26 mouse cellular contexts compared by ENCODE assay signal in the genomic region with DNA sequence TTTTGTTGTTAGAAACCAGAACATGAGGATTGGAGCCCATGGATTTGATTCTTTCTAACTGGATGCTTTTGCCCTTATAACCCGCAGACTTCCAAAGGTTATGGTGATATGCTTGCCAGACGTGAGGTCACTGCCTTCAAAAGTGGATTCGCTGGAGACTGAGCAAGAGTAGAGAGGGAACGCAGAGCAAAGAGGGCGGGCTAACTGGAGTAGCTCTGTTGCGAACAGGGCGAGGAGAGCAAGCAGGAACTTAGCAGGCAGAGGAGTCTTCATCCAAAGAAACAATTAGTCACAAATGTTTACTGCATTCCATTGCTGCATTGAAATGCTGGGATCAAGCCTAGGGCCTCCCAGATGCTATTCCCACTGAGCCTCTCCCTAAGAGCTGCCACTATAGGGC.
DNase-seq lines count a peak whose midpoint lies in the region; ATAC-seq and TF ChIP-seq lines count a peak whose summit lies in the region.
"Had no signal": no experiment of that assay in that cellular context is flagged by ENCODE, and none has a peak within 500 bp of the region (broad histone marks: within the 10 kb centered on the region; RNA-seq: fewer than 3 reads in every experiment).

No protein-coding gene starts in this region.

- H3K4me3 ChIP-seq in intestine, postnatal 0 days (ENCODE audit: low read depth, low read length), result no peak overlapping the region
- H3K4me3 ChIP-seq in intestine, embryonic 16.5 days (ENCODE audit: low read length), result no peak overlapping the region
- H3K4me3 ChIP-seq in lung, postnatal 0 days (ENCODE audit: low read depth, low read length), result no peak overlapping the region
- H3K4me3 ChIP-seq: embryonic facial prominence, embryonic 12.5 days; embryonic facial prominence, embryonic 15.5 days; gastrocnemius, adult 2 months; heart, embryonic 12.5 days; heart, embryonic 15.5 days had no signal

- peaks cover 24% of the 10 kb centered on the region for H3K36me3 ChIP-seq in intestine, postnatal 0 days (ENCODE audit: control insufficient read depth, insufficient read depth)
- H3K36me3 ChIP-seq in intestine, embryonic 16.5 days (ENCODE audit: control insufficient read depth, insufficient read depth, low read length), result no peaks in the 10 kb centered on the region
- H3K36me3 ChIP-seq in lung, postnatal 0 days (ENCODE audit: insufficient read depth, low read length), result no peaks in the 10 kb centered on the region
- H3K36me3 ChIP-seq: embryonic facial prominence, embryonic 12.5 days; embryonic facial prominence, embryonic 15.5 days; heart, embryonic 12.5 days; heart, embryonic 15.5 days had no signal

- no peak for TF ChIP-seq EP300 in lung, postnatal 0 days (IDR thresholded peaks at IDR 0.05)

- TF ChIP-seq CTCF in intestine, postnatal 0 days (IDR thresholded peaks at IDR 0.05; ENCODE audit: low read depth), result no peak
- no peak for TF ChIP-seq CTCF in lung, postnatal 0 days (IDR thresholded peaks at IDR 0.05)

- ATAC-seq in intestine, postnatal 0 days, result peak; percentile 50; the same call in 1 of the 2 replicates
- no peak for ATAC-seq in intestine, embryonic 16.5 days
- ATAC-seq in lung, postnatal 0 days, result peak; percentile 81
- ATAC-seq: forebrain, embryonic 14.5 days; forebrain, postnatal 0 days had no signal

- intact Hi-C loops in heart, postnatal 25 days (cut with DNase I), result no loop called here

- peak; percentile 23 to 25 for DNase-seq in kidney, postnatal 36 days
- DNase-seq in kidney, adult 11 months, result no peak
- peak; percentile 49 for DNase-seq in lung, postnatal 0 days (ENCODE audit: low spot score)
- no peak for DNase-seq in lung, postnatal 4 days
- peak; percentile 53 for DNase-seq in R1 (ENCODE audit: low read depth, low spot score)
- DNase-seq in heart, postnatal 25 days (ENCODE audit: low spot score), result no peak
- DNase-seq: adrenal gland, adult 2 months; adrenal gland, postnatal 14 days; cerebellum, adult 11 months; cerebellum, adult 2 months; cerebellum, adult 9-11 months; cerebellum, postnatal 25 days; forebrain, postnatal 0 days; gastrocnemius, adult 2 months; gastrocnemius, postnatal 14 days; heart, adult 11 months; heart, postnatal 10 days; heart, postnatal 4 days had no signal

- no peaks in the 10 kb centered on the region for H3K27me3 ChIP-seq in intestine, postnatal 0 days (replicated peaks; ENCODE audit: control insufficient read depth, insufficient read depth, low read length)
- H3K27me3 ChIP-seq in intestine, embryonic 16.5 days (replicated peaks; ENCODE audit: control insufficient read depth, insufficient read depth, low read length), result no peaks in the 10 kb centered on the region
- H3K27me3 ChIP-seq in lung, postnatal 0 days (replicated peaks; ENCODE audit: insufficient read depth, low read length), result no peaks in the 10 kb centered on the region
- H3K27me3 ChIP-seq: embryonic facial prominence, embryonic 12.5 days; embryonic facial prominence, embryonic 15.5 days; heart, embryonic 12.5 days; heart, embryonic 15.5 days had no signal

- peaks cover 4% of the 10 kb centered on the region; the same call in 1 of the 2 replicates for H3K4me1 ChIP-seq in intestine, postnatal 0 days (replicated peaks; ENCODE audit: control insufficient read depth, insufficient read depth, low read length)
- H3K4me1 ChIP-seq in intestine, embryonic 16.5 days (ENCODE audit: control insufficient read depth, insufficient read depth, low read length), result peaks cover 4% of the 10 kb centered on the region; the same call in 1 of the 2 replicates
- no peaks in the 10 kb centered on the region for H3K4me1 ChIP-seq in lung, postnatal 0 days (ENCODE audit: insufficient read depth, low read depth, low read length)
- H3K4me1 ChIP-seq: embryonic facial prominence, embryonic 12.5 days; embryonic facial prominence, embryonic 15.5 days had no signal

- H3K9ac ChIP-seq in intestine, postnatal 0 days (ENCODE audit: low read depth, low read length), result no peak overlapping the region
- no peak overlapping the region for H3K9ac ChIP-seq in intestine, embryonic 16.5 days (ENCODE audit: low read depth, low read length)
- H3K9ac ChIP-seq in lung, postnatal 0 days (replicated peaks; ENCODE audit: low read depth), result no peak overlapping the region
- H3K9ac ChIP-seq: embryonic facial prominence, embryonic 12.5 days; embryonic facial prominence, embryonic 15.5 days; forebrain, postnatal 0 days; heart, embryonic 12.5 days; heart, embryonic 15.5 days; hindbrain, embryonic 14.5 days had no signal

- WGBS in intestine, postnatal 0 days, result 45% methylated on average over 7 of the region's 7 CpGs
- WGBS in intestine, embryonic 16.5 days, result 60% methylated on average over 7 of the region's 7 CpGs
- 49% methylated on average over 7 of the region's 7 CpGs for WGBS in lung, postnatal 0 days

- H3K27ac ChIP-seq in intestine, postnatal 0 days (ENCODE audit: low read depth, low read length), result peak overlapping the region; percentile 57
- no peak overlapping the region for H3K27ac ChIP-seq in intestine, embryonic 16.5 days (ENCODE audit: low read length)
- H3K27ac ChIP-seq in lung, postnatal 0 days (ENCODE audit: low read length), result peak overlapping the region; percentile 32; the same call in 1 of the 2 replicates
- H3K27ac ChIP-seq: embryonic facial prominence, embryonic 12.5 days; embryonic facial prominence, embryonic 15.5 days; gastrocnemius, adult 2 months; heart, embryonic 15.5 days; hindbrain, embryonic 14.5 days had no signal

- H3K9me3 ChIP-seq in intestine, postnatal 0 days (ENCODE audit: control insufficient read depth), result no peaks in the 10 kb centered on the region
- H3K9me3 ChIP-seq in intestine, embryonic 16.5 days (ENCODE audit: control insufficient read depth, low read length), result no peaks in the 10 kb centered on the region
- H3K9me3 ChIP-seq in lung, postnatal 0 days (ENCODE audit: low read length), result no peaks in the 10 kb centered on the region
- H3K9me3 ChIP-seq: embryonic facial prominence, embryonic 12.5 days; embryonic facial prominence, embryonic 15.5 days; heart, embryonic 12.5 days; heart, embryonic 15.5 days had no signal

- H3K4me2 ChIP-seq in intestine, postnatal 0 days (replicated peaks; ENCODE audit: low read depth), result no peak overlapping the region
- H3K4me2 ChIP-seq in intestine, embryonic 16.5 days (ENCODE audit: low read depth, low read length), result no peak overlapping the region
- no peak overlapping the region for H3K4me2 ChIP-seq in lung, postnatal 0 days (replicated peaks; ENCODE audit: low read depth, low read length)
- H3K4me2 ChIP-seq: embryonic facial prominence, embryonic 12.5 days; embryonic facial prominence, embryonic 15.5 days; heart, embryonic 12.5 days; heart, embryonic 15.5 days; hindbrain, embryonic 14.5 days had no signal

Comparison
In these comparisons a context has a peak if more than half of its experiments do, and no peak if none do; other contexts are left out.
1. DNase-seq: peak in kidney, postnatal 36 days (2 of 2), lung, postnatal 0 days (single experiment) and R1 (single experiment); none in kidney, adult 11 months (single experiment), lung, postnatal 4 days (0 of 2) and heart, postnatal 25 days (single experiment).